Mouse (Mus musculus) urinary bladder, postnatal 14 days (tissue): ENCODE measurements at regions not wholly inside any gene's neighbourhood (a gene's known extent, or its start where the extent isn't known, plus 50 kb on each side); places are given as distances from the start of the nearest gene placed in this dataset.

Experiments used
- DNase-seq: peaks from one replicate; pipeline ENCODE4 v3.0.0; 2021; ENCODE audit warnings: low spot score

DNA sequence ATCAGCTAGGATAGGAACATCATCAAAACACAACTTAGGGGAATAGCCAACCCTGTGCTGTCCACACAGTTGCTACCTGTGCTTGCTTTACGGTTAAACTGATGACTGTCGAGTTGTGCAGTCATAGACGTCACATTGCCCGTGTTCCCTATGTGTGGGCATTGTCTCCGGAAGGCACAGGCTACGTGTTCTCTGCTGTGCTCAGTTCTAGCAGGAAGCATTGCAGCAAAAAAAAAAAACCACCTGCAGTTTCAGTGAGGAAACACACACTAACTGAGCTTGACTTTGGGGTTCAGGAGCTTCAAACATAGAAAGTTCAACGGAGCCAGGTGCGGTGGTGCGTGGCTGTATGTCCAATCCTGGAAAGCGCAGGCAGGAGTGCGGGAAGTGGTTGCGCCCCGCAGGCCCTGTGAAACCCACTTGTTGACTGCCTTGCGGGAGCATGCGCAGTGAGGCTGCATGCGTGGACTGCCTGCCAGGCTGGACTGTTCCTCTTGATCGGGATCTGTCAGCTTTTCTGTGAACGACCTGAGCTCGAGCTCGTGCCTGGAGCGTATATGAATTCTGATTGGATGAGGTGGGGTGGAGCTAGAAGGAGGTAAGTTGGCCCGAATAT lies 190.2 kb upstream of the Krr1 start:
- DNase-seq = no peak

DNA sequence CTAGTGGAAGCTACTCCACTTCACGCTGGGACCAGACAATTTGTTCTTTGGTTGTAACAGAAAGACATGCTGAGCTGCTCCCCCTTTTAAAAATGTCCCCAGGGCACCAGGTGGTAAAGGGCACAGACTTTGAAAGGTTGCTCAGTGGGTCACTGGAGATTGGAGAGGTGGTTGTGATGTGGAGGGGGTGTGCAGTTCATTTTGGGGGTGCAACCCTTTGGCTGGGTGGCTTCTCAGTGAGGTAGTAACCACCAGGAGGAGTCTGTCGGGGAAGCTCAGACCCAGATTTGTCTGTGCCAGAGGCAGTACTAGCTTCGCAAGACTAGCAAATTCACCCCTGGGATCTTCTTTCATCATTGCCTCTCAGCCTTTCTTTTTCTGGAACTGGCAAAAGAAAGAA lies 189.0 kb upstream of the Krr1 start:
- DNase-seq = no peak

GRCm38 (mm10) chr10:111784065-111784853 lies 188.2 kb upstream of the Krr1 start:
- DNase-seq = no peak

DNA sequence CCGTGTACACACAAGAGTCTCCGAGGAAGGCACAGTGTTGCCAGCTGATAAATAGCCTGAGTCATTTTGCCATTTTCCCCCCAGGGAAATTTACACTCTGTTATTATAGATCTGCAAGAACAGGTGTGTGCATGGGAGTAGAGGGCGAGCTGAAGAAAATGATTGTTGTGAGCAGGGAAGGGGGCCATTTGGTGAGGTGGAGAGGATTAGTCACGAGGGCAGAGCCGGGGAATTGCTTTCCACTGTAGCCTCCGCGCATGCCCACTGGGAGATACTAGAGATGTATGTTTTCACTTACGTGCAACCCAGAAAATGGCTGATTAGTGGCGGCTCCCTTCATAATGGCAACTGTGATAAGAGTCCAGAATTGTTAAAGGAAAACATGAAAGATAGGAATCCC lies 185.3 kb upstream of the Krr1 start:
- no peak for DNase-seq

GRCm38 (mm10) chr10:111789264-111789663 lies 183.2 kb upstream of the Krr1 start:
- no peak for DNase-seq

DNA sequence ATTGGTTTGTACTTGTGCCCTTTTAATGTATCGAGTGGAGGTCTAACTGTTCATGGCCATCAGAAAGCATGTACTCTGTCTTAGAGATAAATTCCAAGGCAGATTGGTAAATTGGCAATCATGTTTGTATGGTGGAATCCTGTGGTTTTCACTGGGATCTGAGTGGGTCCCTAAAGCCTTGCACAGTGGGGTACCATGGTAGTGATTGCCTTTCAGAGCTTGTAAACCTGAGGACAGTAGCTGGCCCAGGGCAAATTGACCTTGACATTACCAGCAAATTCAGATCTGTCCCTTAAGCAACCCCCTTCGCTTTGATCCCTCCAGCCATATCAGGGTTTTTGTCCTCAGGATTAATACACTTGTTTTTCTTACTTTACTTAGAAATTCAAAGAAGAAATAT lies 181.6 kb upstream of the Krr1 start:
- no peak for DNase-seq

GRCm38 (mm10) chr10:111795056-111795455 lies 177.4 kb upstream of the Krr1 start:
- DNase-seq = peak; percentile 34

GRCm38 (mm10) chr10:111795756-111796155 lies 176.7 kb upstream of the Krr1 start:
- peak; percentile 44 for DNase-seq

DNA sequence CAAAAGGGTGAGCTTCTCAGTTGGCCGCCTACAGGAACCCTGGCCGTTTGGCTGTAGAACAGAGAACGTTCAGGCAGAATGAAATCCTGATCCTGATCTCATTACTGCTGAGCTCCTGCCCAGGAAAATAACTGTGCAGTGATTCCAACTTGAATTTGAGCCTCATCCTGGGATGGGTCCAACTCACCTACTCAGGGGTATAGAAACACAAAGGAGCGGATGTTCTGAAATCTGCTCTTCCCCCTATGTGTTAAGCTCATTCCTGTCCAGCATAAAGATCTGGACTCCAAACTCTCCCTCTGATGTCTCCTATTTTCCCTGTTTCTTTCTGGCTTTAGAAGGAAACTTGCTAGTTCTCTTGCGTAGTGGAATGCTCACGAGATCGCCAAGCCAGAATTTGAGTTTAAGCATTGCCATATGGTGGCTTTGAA lies 173.6 kb upstream of the Krr1 start:
- no peak for DNase-seq

- DNase-seq = no peak
These were observed 172.4 kb upstream of the Krr1 start for GRCm38 (mm10) chr10:111799850-111800589.

- DNase-seq = no peak
These were observed 171.9 kb upstream of the Krr1 start for GRCm38 (mm10) chr10:111800590-111800935.

- no peak for DNase-seq
These were observed 171.3 kb upstream of the Krr1 start for GRCm38 (mm10) chr10:111801021-111801793.

- DNase-seq = peak; percentile 16
These were observed 170.6 kb upstream of the Krr1 start for GRCm38 (mm10) chr10:111801794-111802359.

- DNase-seq = no peak
These were observed 166.1 kb upstream of the Krr1 start for GRCm38 (mm10) chr10:111806333-111806732.

GRCm38 (mm10) chr10:111806916-111807315 lies 165.5 kb upstream of the Krr1 start:
- no peak for DNase-seq

GRCm38 (mm10) chr10:111813736-111814135 lies 158.7 kb upstream of the Krr1 start:
- DNase-seq = no peak

GRCm38 (mm10) chr10:111814648-111815047 lies 157.8 kb upstream of the Krr1 start:
- DNase-seq = no peak

GRCm38 (mm10) chr10:111815160-111815559 lies 157.3 kb upstream of the Krr1 start:
- DNase-seq = no peak

DNA sequence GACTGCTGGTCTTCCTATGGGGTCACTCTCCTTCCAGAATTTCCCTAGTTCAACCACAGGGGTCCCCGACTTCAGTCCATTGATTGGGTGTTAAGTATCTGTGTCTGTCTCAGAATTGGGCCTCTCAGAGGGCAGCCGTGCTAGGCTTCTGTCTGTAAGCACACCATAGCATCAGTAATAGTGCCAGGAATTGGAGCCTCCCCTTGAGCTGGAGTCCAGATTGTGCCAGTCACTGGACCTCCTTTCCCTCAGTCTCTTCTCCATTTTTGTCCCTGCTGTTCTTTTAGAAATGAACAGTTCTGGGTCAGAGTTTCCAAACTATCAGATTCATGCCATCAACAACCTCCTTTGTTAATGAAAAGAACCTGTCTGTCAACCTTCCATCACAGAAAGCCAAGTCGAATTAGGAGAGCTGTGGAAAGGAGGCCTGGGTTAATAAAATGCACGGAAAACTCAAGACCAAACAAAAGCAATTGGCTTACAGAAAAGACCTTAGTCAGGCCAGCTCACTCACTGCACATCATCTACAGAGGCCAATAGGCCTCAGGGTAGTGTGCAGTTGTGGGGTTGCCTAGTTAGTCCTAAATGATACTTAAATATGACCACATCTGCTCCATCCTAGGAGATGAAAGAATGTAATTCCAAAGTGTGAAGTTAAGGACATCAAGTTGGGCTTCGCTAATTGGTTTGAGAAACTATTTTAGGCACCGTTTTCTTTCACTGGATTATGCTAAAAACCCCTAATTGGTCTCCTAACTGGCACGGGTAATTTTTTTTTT lies 156.5 kb upstream of the Krr1 start:
- no peak for DNase-seq

DNA sequence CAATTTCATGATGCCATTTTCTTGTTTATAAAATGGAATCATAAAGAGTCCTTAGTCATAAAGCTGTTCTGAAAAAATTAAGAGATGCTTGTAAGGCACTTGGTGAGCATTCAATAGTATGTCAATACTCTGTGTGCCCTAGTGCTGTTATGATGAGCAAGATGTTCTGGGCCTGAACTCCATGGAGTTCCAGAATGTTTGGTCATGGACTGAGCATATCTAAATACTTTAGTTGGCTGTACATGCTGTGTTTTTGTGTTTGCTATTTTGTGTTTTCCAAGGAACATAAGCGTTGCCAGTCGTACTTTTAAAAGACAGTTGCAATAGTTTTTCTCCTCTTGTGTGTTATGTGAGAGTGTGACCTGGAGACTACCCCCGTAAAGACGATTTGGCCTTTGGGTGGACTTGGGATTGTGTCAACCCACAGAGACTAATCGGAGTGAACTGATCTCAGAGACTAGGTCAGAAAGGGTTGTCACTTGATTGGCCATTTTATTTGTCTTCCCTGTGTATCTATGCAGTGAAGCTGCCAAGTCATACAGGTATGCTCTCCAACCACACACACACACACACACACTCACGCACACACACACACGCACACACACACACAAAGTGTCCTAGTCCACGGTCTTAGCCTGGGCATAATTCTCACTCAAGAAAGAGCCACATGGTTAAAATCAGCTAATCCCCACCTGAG lies 152.6 kb upstream of the Krr1 start:
- DNase-seq = no peak

DNA sequence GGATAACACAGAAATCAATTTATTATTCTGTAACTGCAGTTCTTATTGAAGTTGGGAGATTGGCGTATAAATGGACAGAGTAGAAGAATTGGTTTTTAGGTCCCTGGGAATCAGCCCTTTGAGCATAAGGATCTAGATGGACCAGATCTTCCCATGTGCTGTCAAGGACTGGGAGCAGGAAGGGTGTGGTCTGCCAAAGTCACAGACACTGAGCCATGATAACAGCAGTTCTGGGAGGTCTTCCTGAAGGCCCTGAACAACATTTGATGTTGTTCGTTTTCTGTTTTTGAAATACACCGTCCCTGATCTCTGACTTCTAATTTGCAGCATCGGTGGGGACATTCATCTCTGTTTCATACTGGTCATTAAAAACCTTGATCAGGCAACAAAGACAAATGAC lies 147.6 kb upstream of the Krr1 start:
- no peak for DNase-seq
